Mouse (Mus musculus) right cerebral cortex, postnatal 36 days (tissue): ENCODE measurements around the gene Chrm2.

ENCODE experiments used
- DNase-seq, 2 experiments: peaks; one replicate each; pipeline ENCODE4 v3.0.0; 2022; ENCODE audit warnings: low spot score in 2 of 2, mixed read lengths in 1 of 2

The Chrm2 gene

GRCm38 (mm10) chr6:36387612-36388400 is at the start of gene Chrm2:
TSS of gene Chrm2 (plus strand) at chr6:36388084.
- DNase-seq = peak; percentile 28 to 42

GRCm38 (mm10) chr6:36373983-36374382 is 13.9 kb upstream of the Chrm2 start:
- DNase-seq = no peak

GRCm38 (mm10) chr6:36377936-36378335 is 9.9 kb upstream of the Chrm2 start:
- DNase-seq = no peak

- no peak for DNase-seq
Observed at GRCm38 (mm10) chr6:36384102-36384501, 3.8 kb upstream of the Chrm2 start.

GRCm38 (mm10) chr6:36388401-36389259 is 746 bp downstream of the Chrm2 start:
- peak in 1 of 2 experiments; percentile 4 for DNase-seq

GRCm38 (mm10) chr6:36389260-36389965 is 1.5 kb downstream of the Chrm2 start:
- no peak for DNase-seq

- no peak for DNase-seq
Observed at GRCm38 (mm10) chr6:36393705-36394104, 5.8 kb downstream of the Chrm2 start.

- no peak for DNase-seq
Observed at GRCm38 (mm10) chr6:36405139-36405538, 17.3 kb downstream of the Chrm2 start.

- no peak for DNase-seq
Observed at GRCm38 (mm10) chr6:36409016-36409415, 21.1 kb downstream of the Chrm2 start.

- DNase-seq = peak in 1 of 2 experiments; percentile 22
Observed at GRCm38 (mm10) chr6:36410057-36410456, 22.2 kb downstream of the Chrm2 start.

- no peak for DNase-seq
Observed at GRCm38 (mm10) chr6:36419716-36420115, 31.8 kb downstream of the Chrm2 start.

GRCm38 (mm10) chr6:36437964-36438363 is 50.1 kb downstream of the Chrm2 start:
- peak; percentile 45 to 66 for DNase-seq

- DNase-seq = no peak
Observed at GRCm38 (mm10) chr6:36439218-36439617, 51.3 kb downstream of the Chrm2 start.

- no peak for DNase-seq
Observed at GRCm38 (mm10) chr6:36451480-36451879, 63.6 kb downstream of the Chrm2 start.

GRCm38 (mm10) chr6:36455071-36455470 is 67.2 kb downstream of the Chrm2 start:
- no peak for DNase-seq

GRCm38 (mm10) chr6:36457015-36457414 is 69.1 kb downstream of the Chrm2 start:
- DNase-seq = no peak

- peak in 1 of 2 experiments; percentile 2 for DNase-seq
Observed at GRCm38 (mm10) chr6:36464008-36464407, 76.1 kb downstream of the Chrm2 start.

GRCm38 (mm10) chr6:36484132-36484665 is 96.3 kb downstream of the Chrm2 start:
- no peak for DNase-seq

- DNase-seq = no peak
Observed at GRCm38 (mm10) chr6:36507008-36507663, 119.3 kb downstream of the Chrm2 start.

GRCm38 (mm10) chr6:36507946-36508345 is 120.1 kb downstream of the Chrm2 start:
- DNase-seq = no peak

- no peak for DNase-seq
Observed at GRCm38 (mm10) chr6:36508469-36508868, 120.6 kb downstream of the Chrm2 start.
